Mouse (Mus musculus): ENCODE measurements around the gene Pex5l. TPM values are rescaled to one million over a fixed set of nuclear protein-coding genes. Genes with fewer than 3 reads are reported as not detected.

Pex5l gene
- total RNA-seq, 2 experiments from 2014 or later = 228 to 230 TPM

GRCm38 (mm10) chr3:32951382-32951781, 191.7 kb downstream of the Pex5l start:
- no peak for DNase-seq (ENCODE audit: low spot score in 2 of 2)

- no peak for DNase-seq (ENCODE audit: low spot score in 2 of 2)
Observed at GRCm38 (mm10) chr3:32947486-32947885, 195.6 kb downstream of the Pex5l start.

- no peak for DNase-seq (ENCODE audit: low spot score in 2 of 2)
Observed at GRCm38 (mm10) chr3:32939802-32940501, 203.1 kb downstream of the Pex5l start.

DNA sequence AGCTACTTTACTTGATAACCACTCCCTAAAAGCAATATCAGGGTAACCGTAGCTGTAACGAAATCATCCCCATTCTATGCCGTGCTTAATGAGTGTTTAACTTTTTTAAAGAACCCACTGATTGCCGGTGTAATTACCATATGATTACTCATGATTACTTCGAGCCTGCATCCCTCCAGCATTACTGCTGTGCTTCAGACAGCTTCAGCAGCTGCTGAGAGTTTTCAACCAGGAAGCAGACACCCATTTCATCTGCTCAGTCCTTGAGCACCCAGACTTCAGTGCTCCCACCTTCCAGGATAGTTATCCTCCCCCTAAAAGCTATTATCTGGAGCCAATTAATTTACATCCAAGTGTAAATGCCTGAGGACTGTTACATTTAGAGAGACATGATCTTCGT, 218.9 kb downstream of the Pex5l start:
- DNase-seq (ENCODE audit: low spot score in 2 of 2) = no peak

DNA sequence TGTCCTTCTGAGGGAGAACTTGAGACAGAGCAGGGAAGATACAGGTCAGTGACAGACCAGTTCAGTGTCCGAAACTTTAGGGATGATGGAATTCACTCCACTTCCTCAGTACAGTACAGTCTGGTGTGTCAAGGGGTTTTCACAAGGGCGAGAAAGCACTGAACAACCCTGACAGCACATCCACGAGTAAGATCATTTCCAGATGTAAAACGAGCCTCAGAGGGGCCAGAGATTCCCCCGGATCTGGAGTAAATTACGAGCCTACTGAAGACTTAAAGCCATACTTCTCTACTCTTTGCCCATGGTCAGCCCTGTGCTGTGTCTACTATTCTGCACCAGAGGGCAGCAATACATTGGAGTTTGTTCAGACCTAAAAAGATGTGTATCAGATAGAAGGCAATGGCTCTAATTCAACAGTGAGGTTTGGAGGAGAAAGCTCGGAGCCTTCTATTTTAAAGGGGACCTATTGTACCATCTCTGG, 232.9 kb downstream of the Pex5l start:
- DNase-seq (ENCODE audit: low spot score in 2 of 2) = peak; percentile 18 to 41

- DNase-seq (ENCODE audit: low spot score in 2 of 2) = no peak
Observed at GRCm38 (mm10) chr3:32908400-32908799, 234.6 kb downstream of the Pex5l start.

GRCm38 (mm10) chr3:32905850-32906779, 236.9 kb downstream of the Pex5l start:
- DNase-seq (ENCODE audit: low spot score in 2 of 2) = no peak

DNA sequence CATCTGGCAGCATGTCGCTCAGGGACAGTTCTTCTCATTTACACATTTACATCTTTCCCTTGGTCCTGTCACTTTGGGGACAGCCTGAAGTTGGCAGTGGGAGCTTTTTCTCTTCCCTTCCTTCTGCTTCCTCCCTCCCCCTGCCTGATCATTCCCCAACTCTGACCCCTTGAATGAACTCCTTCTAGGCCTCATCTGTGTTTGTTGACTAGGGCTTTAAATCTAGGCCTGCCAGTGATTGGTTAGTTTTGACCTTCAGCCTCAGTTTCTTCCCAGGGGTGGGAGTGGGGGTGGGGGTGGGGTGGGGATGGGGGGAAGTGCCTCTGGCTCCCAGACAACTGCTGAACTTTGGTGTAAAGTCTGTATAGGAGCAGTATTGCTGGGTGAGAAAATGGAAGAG, 238.4 kb downstream of the Pex5l start:
- no peak for DNase-seq (ENCODE audit: low spot score in 2 of 2)

DNA sequence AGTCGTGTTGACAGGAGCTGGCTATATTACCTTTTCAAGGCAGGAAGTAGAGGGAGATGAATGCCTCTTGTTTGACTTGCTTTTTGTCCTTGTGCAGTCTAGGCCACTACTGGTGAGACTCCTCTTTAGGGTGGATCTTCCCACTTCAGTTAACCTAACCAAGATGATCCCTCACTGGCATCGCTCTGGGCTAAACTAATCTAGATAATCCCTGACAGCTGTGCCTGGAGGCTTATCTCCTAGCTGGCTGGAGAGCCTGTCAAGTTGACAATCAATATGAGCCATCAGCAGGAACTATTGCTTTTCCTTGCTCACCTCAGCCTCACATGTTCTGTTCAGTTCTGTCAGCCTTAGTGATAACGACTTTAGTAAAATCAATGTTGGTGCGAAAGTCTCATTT, 239.6 kb downstream of the Pex5l start:
- DNase-seq (ENCODE audit: low spot score in 2 of 2) = no peak
